Mouse (Mus musculus) ES-E14 (cell line): ENCODE data around the gene Ddx39.

Source experiments
- CHD2 ChIP-seq: IDR thresholded peaks from 2 replicates; pipeline ENCODE4 v1.6.1; 2014; ENCODE audit warnings: mild to moderate bottlenecking, low read depth, low read length, inconsistent platforms
- HCFC1 ChIP-seq: IDR thresholded peaks from 2 replicates; pipeline ENCODE4 v1.6.1; 2012; ENCODE audit warnings: low read length, inconsistent platforms, borderline replicate concordance; ENCODE audit not compliant: insufficient read depth
- ZNF384 ChIP-seq: IDR thresholded peaks from 2 replicates; pipeline ENCODE4 v1.6.1; 2012; ENCODE audit warnings: low read depth, low read length, inconsistent platforms

- TF ChIP-seq CHD2: no peak
- TF ChIP-seq ZNF384: no peak
- TF ChIP-seq HCFC1: no peak
Observed at GRCm38 (mm10) chr8:83684517-83684916, 30.5 kb upstream of the Ddx39 start.
